Mouse (Mus musculus) C2C12 (cell line): ENCODE measurements around the gene Blm. TPM values are rescaled to one million over a fixed set of nuclear protein-coding genes. Genes with fewer than 3 reads are reported as not detected.

Experiments used
- H3K27me3 ChIP-seq: one replicate; pipeline ENCODE4 v1.6.1; 2011; ENCODE audit not compliant: control insufficient read depth, insufficient read depth, insufficient read length
- H3K36me3 ChIP-seq: one replicate; pipeline ENCODE4 v1.6.1; 2011; ENCODE audit not compliant: control insufficient read depth, insufficient read depth
- H3K4me3 ChIP-seq: one replicate; pipeline ENCODE4 v1.5.1; 2011; ENCODE audit warnings: mild to moderate bottlenecking, control low read depth; ENCODE audit not compliant: poor library complexity, insufficient read depth, severe bottlenecking
- H3K79me2 ChIP-seq: one replicate; pipeline ENCODE4 v1.6.1; 2011; ENCODE audit not compliant: control insufficient read depth, insufficient read depth
- H3K79me3 ChIP-seq: one replicate; pipeline ENCODE4 v1.6.1; 2011; ENCODE audit warnings: low read depth, control low read depth
- H3ac ChIP-seq: one replicate; pipeline ENCODE3; 2011; ENCODE audit warnings: low read depth; ENCODE audit not compliant: control insufficient read depth, insufficient read length
- CEBPB ChIP-seq: IDR thresholded peaks from one replicate; pipeline ENCODE4 v1.6.1; 2011; ENCODE audit warnings: low read depth, mild to moderate bottlenecking, control low read depth, moderate library complexity
- CTCF ChIP-seq: IDR thresholded peaks from one replicate; pipeline ENCODE4 v1.5.1; 2011; ENCODE audit not compliant: control insufficient read depth, insufficient read depth, insufficient read length
- FOSL1 ChIP-seq: IDR thresholded peaks from one replicate; pipeline ENCODE4 v1.8.0; 2011; ENCODE audit warnings: mild to moderate bottlenecking, low read length; ENCODE audit not compliant: poor library complexity, insufficient read depth, severe bottlenecking
- MAX ChIP-seq: IDR thresholded peaks from one replicate; pipeline ENCODE4 v1.6.1; 2011; ENCODE audit warnings: mild to moderate bottlenecking, control low read depth
- MYOD1 ChIP-seq: IDR thresholded peaks from one replicate; pipeline ENCODE4 v1.6.1; 2011; ENCODE audit warnings: low read depth; ENCODE audit not compliant: control insufficient read depth, insufficient read length
- MYOG ChIP-seq: IDR thresholded peaks from one replicate; pipeline ENCODE4 v1.6.1; 2011; ENCODE audit not compliant: control insufficient read depth, insufficient read length; ENCODE audit errors: extremely low read depth
- USF1 ChIP-seq: IDR thresholded peaks from one replicate; pipeline ENCODE4 v1.6.1; 2011; ENCODE audit warnings: low read depth, mild to moderate bottlenecking, control low read depth, moderate library complexity
- polyA plus RNA-seq: library from polyadenylated mRNA; unstranded; fragments of >200 nt; fragmentation: generic; extraction: Trizol; gene quantifications from one replicate; pipeline ENCODE4 v1.2.1, GENCODE M21; 2012; ENCODE audit warnings: missing spikeins

The Blm gene
- polyA plus RNA-seq, 1 experiment = 2.6 TPM

GRCm38 (mm10) chr7:80418036-80418435 is 116.9 kb downstream of the Blm start:
- no peaks in the 10 kb centered on the region for H3K79me3 ChIP-seq
- no peak for TF ChIP-seq CTCF
- TF ChIP-seq MAX = no peak
- no peak for TF ChIP-seq MYOG
- no peak overlapping the region for H3ac ChIP-seq
- H3K79me2 ChIP-seq = no peaks in the 10 kb centered on the region
- no peaks in the 10 kb centered on the region for H3K27me3 ChIP-seq
- H3K36me3 ChIP-seq = no peaks in the 10 kb centered on the region
- H3K4me3 ChIP-seq = no peak overlapping the region

- H3K79me2 ChIP-seq = no peaks in the 10 kb centered on the region
- H3K4me3 ChIP-seq = no peak overlapping the region
- H3K27me3 ChIP-seq = no peaks in the 10 kb centered on the region
- no peak for TF ChIP-seq FOSL1
- no peak for TF ChIP-seq USF1
- TF ChIP-seq MYOG = no peak
- TF ChIP-seq MYOD1 = no peak
- TF ChIP-seq CEBPB = no peak
- TF ChIP-seq MAX = no peak
- H3K79me3 ChIP-seq = no peaks in the 10 kb centered on the region
- no peak overlapping the region for H3ac ChIP-seq
- no peaks in the 10 kb centered on the region for H3K36me3 ChIP-seq
These were observed 117.3 kb downstream of the Blm start for GRCm38 (mm10) chr7:80417601-80418000.

GRCm38 (mm10) chr7:80416969-80417368 is 118.0 kb downstream of the Blm start:
- no peak overlapping the region for H3K4me3 ChIP-seq
- TF ChIP-seq CTCF = no peak
- no peak for TF ChIP-seq FOSL1
- no peak for TF ChIP-seq CEBPB
- no peak for TF ChIP-seq MAX
- TF ChIP-seq USF1 = no peak
- no peak for TF ChIP-seq MYOD1
- TF ChIP-seq MYOG = no peak

GRCm38 (mm10) chr7:80414303-80414855 is 120.5 kb downstream of the Blm start:
- no peak for TF ChIP-seq CEBPB
- TF ChIP-seq FOSL1 = no peak
- no peak for TF ChIP-seq USF1
- TF ChIP-seq MAX = no peak
- no peak for TF ChIP-seq CTCF
- no peak for TF ChIP-seq MYOG
- no peak for TF ChIP-seq MYOD1

More at GRCm38 (mm10) chr7:80416969-80417368, 118.0 kb downstream of the Blm start:
- H3K79me2 ChIP-seq = no peaks in the 10 kb centered on the region
- no peak overlapping the region for H3ac ChIP-seq
- no peaks in the 10 kb centered on the region for H3K27me3 ChIP-seq
- H3K79me3 ChIP-seq = no peaks in the 10 kb centered on the region
- no peaks in the 10 kb centered on the region for H3K36me3 ChIP-seq

GRCm38 (mm10) chr7:80413512-80414302 is 121.2 kb downstream of the Blm start:
- H3K4me3 ChIP-seq = no peak overlapping the region
- no peaks in the 10 kb centered on the region for H3K79me2 ChIP-seq
- no peaks in the 10 kb centered on the region for H3K79me3 ChIP-seq
- H3K36me3 ChIP-seq = no peaks in the 10 kb centered on the region
- no peaks in the 10 kb centered on the region for H3K27me3 ChIP-seq
- no peak overlapping the region for H3ac ChIP-seq
- TF ChIP-seq CEBPB (no peak), MYOD1 (no peak), USF1 (no peak), CTCF (no peak), FOSL1 (no peak), MAX (no peak), MYOG (no peak)

More at GRCm38 (mm10) chr7:80414303-80414855, 120.5 kb downstream of the Blm start:
- no peaks in the 10 kb centered on the region for H3K27me3 ChIP-seq
- no peaks in the 10 kb centered on the region for H3K36me3 ChIP-seq
- H3K4me3 ChIP-seq = no peak overlapping the region
- H3ac ChIP-seq = no peak overlapping the region
- no peaks in the 10 kb centered on the region for H3K79me3 ChIP-seq
- H3K79me2 ChIP-seq = no peaks in the 10 kb centered on the region

- Histone ChIP-seq H3K79me2 (no peaks in the 10 kb centered on the region), H3K79me3 (no peaks in the 10 kb centered on the region), H3ac (no peak overlapping the region), H3K4me3 (no peak overlapping the region), H3K27me3 (no peaks in the 10 kb centered on the region), H3K36me3 (no peaks in the 10 kb centered on the region)
- TF ChIP-seq MAX = no peak
- no peak for TF ChIP-seq FOSL1
These were observed 122.1 kb downstream of the Blm start for GRCm38 (mm10) chr7:80412781-80413180.
